Mouse (Mus musculus) liver, adult 2 months (tissue): ENCODE data around the gene Cutc. TPM values are rescaled to one million over a fixed set of nuclear protein-coding genes. Genes with fewer than 3 reads are reported as not detected.

Experiments used
- DNase-seq: peaks from one replicate; pipeline ENCODE4 v3.0.0-alpha.2; 2011; ENCODE audit warnings: low read depth, low spot score; ENCODE audit errors: extremely low read depth
- H3K27ac ChIP-seq: fragments of 200-500 bp; replicated peaks from 2 replicates; pipeline ENCODE4 v1.5.1; 2012; ENCODE audit warnings: low read depth, mild to moderate bottlenecking, control low read depth, inconsistent platforms, low read length; ENCODE audit not compliant: insufficient read depth
- H3K27me3 ChIP-seq: fragments of 200-500 bp; 2 replicates; pipeline ENCODE4 v1.6.1; 2012; ENCODE audit warnings: mild to moderate bottlenecking, moderate library complexity, low read length, inconsistent platforms; ENCODE audit not compliant: control insufficient read depth, insufficient read depth
- H3K36me3 ChIP-seq: fragments of 200-500 bp; 2 replicates; pipeline ENCODE4 v1.6.1; 2012; ENCODE audit warnings: low read length, inconsistent platforms; ENCODE audit not compliant: control insufficient read depth, insufficient read depth
- H3K4me1 ChIP-seq: fragments of 200-500 bp; 2 replicates; pipeline ENCODE4 v1.6.1; 2011; ENCODE audit warnings: low read length; ENCODE audit not compliant: control insufficient read depth, insufficient read depth
- H3K4me3 ChIP-seq: fragments of 200-500 bp; 2 replicates; pipeline ENCODE4 v1.5.1; 2011; ENCODE audit warnings: low read depth, mild to moderate bottlenecking, control low read depth, low read length, moderate library complexity; ENCODE audit not compliant: insufficient read depth
- H3K79me2 ChIP-seq: fragments of 200-500 bp; 2 replicates; pipeline ENCODE4 v1.6.1; 2012; ENCODE audit warnings: inconsistent platforms, mild to moderate bottlenecking, low read length, moderate library complexity; ENCODE audit not compliant: control insufficient read depth, insufficient read depth
- H3K9ac ChIP-seq: fragments of 200-500 bp; 2 replicates; pipeline ENCODE4 v1.6.1; 2012; ENCODE audit warnings: low read depth, mild to moderate bottlenecking, control low read depth, inconsistent platforms, low read length
- CTCF ChIP-seq: fragments of 200-500 bp; IDR thresholded peaks from 2 replicates; pipeline ENCODE4 v1.5.1; 2011; ENCODE audit warnings: low read depth, low read length, control low read depth
- POLR2A ChIP-seq: fragments of 200-500 bp; IDR thresholded peaks from 2 replicates; pipeline ENCODE4 v1.6.1; 2011; ENCODE audit warnings: low read length, control low read depth; ENCODE audit not compliant: insufficient read depth; ENCODE audit errors: extremely low read depth
- WGBS: fragments of 180-500 bp; shearing (Covaris S2); methylation state at CpG from one replicate; pipeline ENCODE4 v1.1.7; 2018; 5-methylcytosine and 5-hydroxymethylcytosine counted together
- polyA plus RNA-seq: library from polyadenylated mRNA; depleted of rRNA; stranded (reverse); fragments of >200 nt; gene quantifications from 2 replicates; pipeline ENCODE4 v1.2.3, GENCODE M21; 2012
- total RNA-seq: library from RNA; depleted of rRNA; stranded (reverse); fragments of >200 nt; gene quantifications from 2 replicates; pipeline ENCODE4 v1.2.3, GENCODE M21; 2014

Cutc gene
- total and polyA plus RNA-seq, 2 experiments, result 7.5 to 17.0 TPM

DNA sequence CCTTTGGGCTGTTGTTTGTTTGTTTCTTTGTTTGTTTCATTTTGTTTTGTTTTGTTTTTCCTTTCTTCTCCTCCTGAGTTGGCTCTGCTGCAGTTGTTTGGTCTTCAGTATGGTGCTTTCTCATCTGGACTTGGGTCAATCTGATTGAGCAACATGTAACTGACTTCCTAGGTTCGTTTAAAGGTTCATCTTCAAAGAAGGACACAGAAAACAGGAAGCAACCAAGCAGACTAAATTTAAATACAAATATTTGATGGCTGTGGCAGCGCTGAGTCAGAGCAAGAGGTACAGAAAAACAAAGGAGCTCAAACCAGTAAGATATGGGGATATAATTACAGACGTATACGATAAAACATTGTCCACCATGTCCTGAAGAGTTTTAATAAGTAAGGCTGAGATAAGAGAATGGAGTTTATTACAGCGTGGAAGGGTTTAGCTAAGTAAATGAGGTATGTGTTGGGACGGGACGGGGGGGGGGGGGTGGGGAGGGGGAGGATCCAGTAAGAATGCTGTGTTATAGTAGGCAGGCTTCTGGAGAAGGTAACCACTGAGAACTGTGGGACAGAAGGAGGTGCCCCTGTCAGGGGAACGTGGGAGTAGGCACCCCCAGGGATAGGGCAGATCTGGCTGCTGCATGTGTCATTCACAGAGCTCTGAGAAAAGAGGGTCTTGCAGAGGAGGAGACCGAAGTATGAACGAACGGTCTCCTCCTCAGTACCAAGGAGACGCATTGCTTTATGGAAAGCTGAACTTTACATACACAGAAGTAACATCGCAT, 33.6 kb downstream of the Cutc start:
- Histone ChIP-seq H3K36me3 (peaks cover 60% of the 10 kb centered on the region), H3K79me2 (peaks cover 10% of the 10 kb centered on the region; the same call in 1 of the 2 replicates), H3K27ac (peak overlapping the region; percentile 99), H3K27me3 (no peaks in the 10 kb centered on the region), H3K4me1 (peaks cover 23% of the 10 kb centered on the region), H3K9ac (peak overlapping the region; percentile 89), H3K4me3 (peak overlapping the region; percentile 78)
- no peak for TF ChIP-seq POLR2A
- TF ChIP-seq CTCF, result no peak
- DNase-seq, result peak; percentile 96
- 22% methylated on average over 13 of the region's 13 CpGs for WGBS

DNA sequence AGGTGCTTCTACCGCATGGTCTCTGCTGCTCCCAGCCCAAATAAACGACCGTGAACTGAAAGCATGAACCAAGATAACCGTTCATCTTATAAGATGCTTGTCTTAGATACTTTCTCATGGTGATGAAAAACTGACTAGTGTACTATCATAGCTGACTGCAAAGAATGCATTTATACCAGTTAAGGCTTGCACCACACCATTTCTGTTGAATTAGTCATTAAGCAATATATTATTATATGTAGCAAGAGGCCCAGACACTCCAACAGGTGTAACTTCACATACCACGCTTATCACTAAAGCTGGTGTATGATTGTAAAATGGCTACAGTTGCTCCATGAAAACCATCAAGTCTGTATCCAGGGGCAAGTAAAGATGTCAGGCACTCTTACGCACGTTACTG, 37.0 kb downstream of the Cutc start:
- H3K79me2 ChIP-seq, result peaks cover 3% of the 10 kb centered on the region; the same call in 1 of the 2 replicates
- peak overlapping the region; percentile 61 for H3K27ac ChIP-seq
- DNase-seq, result peak; percentile 59
- H3K36me3 ChIP-seq, result peaks cover 53% of the 10 kb centered on the region
- no peaks in the 10 kb centered on the region for H3K27me3 ChIP-seq
- no peak overlapping the region for H3K4me3 ChIP-seq
- TF ChIP-seq POLR2A (no peak), CTCF (no peak)
- peaks cover 41% of the 10 kb centered on the region for H3K4me1 ChIP-seq
- H3K9ac ChIP-seq, result no peak overlapping the region
- 47% methylated on average over 7 of the region's 7 CpGs for WGBS

DNA sequence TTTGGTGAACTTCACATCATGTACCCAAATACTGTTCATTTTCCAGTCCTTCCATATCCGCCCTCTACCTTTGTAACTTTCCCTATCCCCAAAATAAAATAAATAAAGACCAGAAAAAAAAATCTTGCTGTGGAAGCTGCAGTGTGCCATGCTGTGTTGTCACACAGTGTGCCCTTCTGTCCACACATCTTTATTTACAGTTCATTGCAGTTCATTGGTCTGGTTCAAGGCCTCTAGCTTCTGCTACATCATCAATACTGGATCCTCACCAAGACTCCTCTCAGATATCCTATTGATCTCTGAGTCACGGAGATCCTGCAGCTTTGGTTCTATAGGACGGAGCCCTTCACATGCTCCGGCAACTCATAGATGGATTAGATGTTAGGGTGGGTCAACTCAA, 39.7 kb downstream of the Cutc start:
- Histone ChIP-seq H3K79me2 (no peaks in the 10 kb centered on the region), H3K27me3 (no peaks in the 10 kb centered on the region), H3K36me3 (peaks cover 35% of the 10 kb centered on the region), H3K4me3 (no peak overlapping the region), H3K9ac (peak overlapping the region; percentile 49; the same call in 1 of the 2 replicates), H3K27ac (peak overlapping the region; percentile 93), H3K4me1 (peaks cover 52% of the 10 kb centered on the region)
- TF ChIP-seq CTCF (no peak), POLR2A (no peak)
- WGBS, result 33% methylated on average over 4 of the region's 4 CpGs
- DNase-seq, result peak; percentile 98

DNA sequence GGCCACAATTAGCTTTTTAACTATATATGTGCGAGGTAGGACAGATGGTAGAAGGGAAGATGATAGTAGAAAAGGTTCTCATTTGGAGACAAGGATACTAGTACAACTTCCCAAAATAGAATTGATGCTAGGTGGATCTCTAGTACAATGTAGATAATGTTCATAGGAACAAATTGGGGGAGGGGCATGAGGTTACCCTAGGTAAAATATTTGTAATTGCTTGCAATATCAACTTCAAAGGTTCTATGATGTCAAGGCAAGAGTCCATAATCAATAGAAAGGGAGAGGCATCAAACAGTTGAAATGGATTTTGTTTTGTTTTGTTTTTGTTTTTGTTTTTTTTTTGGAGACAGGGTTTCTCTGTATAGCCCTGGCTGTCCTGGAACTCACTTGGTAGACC, 41.2 kb downstream of the Cutc start:
- Histone ChIP-seq H3K79me2 (no peaks in the 10 kb centered on the region), H3K9ac (no peak overlapping the region), H3K4me1 (peaks cover 52% of the 10 kb centered on the region), H3K27me3 (no peaks in the 10 kb centered on the region), H3K27ac (peak overlapping the region; percentile 90), H3K36me3 (peaks cover 39% of the 10 kb centered on the region), H3K4me3 (no peak overlapping the region)
- 39% methylated on average over 1 of the region's 1 CpGs for WGBS
- TF ChIP-seq POLR2A (no peak), CTCF (no peak)
- DNase-seq, result peak; percentile 93

DNA sequence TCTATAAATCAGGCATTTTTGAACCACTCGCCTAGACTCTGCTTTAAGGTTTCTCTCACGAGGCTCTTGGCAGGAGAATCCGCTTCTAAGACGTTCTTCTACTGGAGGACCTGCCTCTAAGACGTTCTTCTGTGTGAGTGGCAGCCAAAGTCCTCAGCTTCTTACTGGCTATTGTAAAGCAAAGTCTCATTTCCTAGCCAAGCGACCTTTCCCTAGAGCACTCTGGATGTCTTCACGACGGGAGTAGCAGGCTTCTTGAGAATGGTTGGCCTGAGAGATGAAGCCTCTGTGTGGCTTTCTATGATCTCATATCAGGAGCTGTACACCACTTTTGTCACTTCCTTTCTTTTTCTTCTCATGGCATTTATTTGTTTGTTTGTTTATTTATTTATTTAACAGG, 42.7 kb downstream of the Cutc start:
- peaks cover 43% of the 10 kb centered on the region for H3K4me1 ChIP-seq
- no peaks in the 10 kb centered on the region for H3K27me3 ChIP-seq
- H3K9ac ChIP-seq, result no peak overlapping the region
- H3K4me3 ChIP-seq, result no peak overlapping the region
- H3K79me2 ChIP-seq, result 0 out of 2 replicates have a peak, but pooled peaks cover 3% of the 10 kb centered on the region
- DNase-seq, result peak; percentile 65
- TF ChIP-seq CTCF (no peak), POLR2A (no peak)
- H3K36me3 ChIP-seq, result peaks cover 41% of the 10 kb centered on the region
- WGBS, result 63% methylated on average over 8 of the region's 8 CpGs
- H3K27ac ChIP-seq, result peak overlapping the region; percentile 90

DNA sequence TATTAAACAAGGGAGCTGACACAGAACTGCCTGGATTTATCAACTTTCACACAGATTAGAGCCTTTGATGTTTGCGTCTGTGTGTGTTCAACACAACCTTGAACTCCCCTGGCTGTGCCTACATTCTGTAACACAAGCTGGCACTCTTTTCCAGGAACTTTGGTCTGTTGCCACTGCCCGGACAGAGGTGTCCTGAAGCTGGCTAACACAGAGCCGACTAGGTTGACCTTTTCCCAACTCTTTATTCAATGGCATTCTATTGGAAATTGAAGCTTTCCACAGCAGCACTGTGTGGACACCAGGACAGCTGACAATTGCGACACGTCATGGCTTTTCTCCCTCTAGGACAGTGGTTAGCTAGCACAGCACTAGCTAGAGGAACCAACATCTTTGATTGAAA, 44.4 kb downstream of the Cutc start:
- peak; percentile 100 for DNase-seq
- H3K36me3 ChIP-seq, result peaks cover 46% of the 10 kb centered on the region
- WGBS, result 16% methylated on average over 5 of the region's 5 CpGs
- H3K27me3 ChIP-seq, result no peaks in the 10 kb centered on the region
- no peak for TF ChIP-seq CTCF
- H3K4me1 ChIP-seq, result peaks cover 33% of the 10 kb centered on the region
- 0 out of 2 replicates have a peak, but pooled peaks cover 3% of the 10 kb centered on the region for H3K79me2 ChIP-seq
- H3K4me3 ChIP-seq, result no peak overlapping the region
- no peak overlapping the region for H3K9ac ChIP-seq
- H3K27ac ChIP-seq, result peak overlapping the region; percentile 68
